Mouse (Mus musculus): Measurements from ENCODE around the gene Adprm. TPM values are rescaled to one million over a fixed set of nuclear protein-coding genes. Genes with fewer than 3 reads are reported as not detected.

Gene Adprm
- polyA plus RNA-seq, 1 experiment from 2014 or later, result 40.5 TPM

DNA sequence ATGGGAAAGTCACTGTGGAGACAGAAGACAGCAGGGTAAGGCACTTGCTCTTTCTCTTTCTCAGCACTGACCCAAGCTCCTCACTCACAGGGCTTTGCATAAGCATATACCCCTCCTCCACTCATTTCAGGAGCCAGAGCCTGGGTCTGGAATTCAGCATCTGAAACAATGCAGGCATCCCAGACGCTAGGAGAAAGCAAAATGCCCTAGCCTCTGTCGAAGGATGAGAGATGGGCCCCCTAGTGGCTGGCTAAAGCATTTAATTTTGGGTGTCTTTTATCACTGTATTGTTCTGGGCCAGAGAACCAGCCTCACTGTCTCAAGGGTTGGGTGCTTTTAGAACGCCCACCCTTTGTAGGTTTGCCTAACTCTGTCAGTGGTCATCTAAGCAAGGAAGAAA lies 27.8 kb upstream of the Adprm start:
- Histone ChIP-seq H3K9ac (ENCODE audit: low read length) (no peak overlapping the region), H3K4me3 (ENCODE audit: low read depth, low read length) (no peak overlapping the region), H3K4me2 (no peak overlapping the region), H3K27me3 (ENCODE audit: control insufficient read depth, insufficient read depth, low read length) (peaks cover 14% of the 10 kb centered on the region), H3K4me1 (ENCODE audit: control insufficient read depth, insufficient read depth, low read length) (peaks cover 11% of the 10 kb centered on the region), H3K9me3 (ENCODE audit: control insufficient read depth, low read length) (no peaks in the 10 kb centered on the region), H3K27ac (ENCODE audit: low read depth, low read length) (peak overlapping the region; percentile 55), H3K36me3 (ENCODE audit: control insufficient read depth, insufficient read depth, low read length) (no peaks in the 10 kb centered on the region)
- 5% methylated on average over 3 of the region's 3 CpGs for WGBS
- DNase-seq (ENCODE audit: low spot score, missing footprints) (peak; percentile 95), ATAC-seq (ENCODE audit: low FRiP score) (peak; percentile 64)

DNA sequence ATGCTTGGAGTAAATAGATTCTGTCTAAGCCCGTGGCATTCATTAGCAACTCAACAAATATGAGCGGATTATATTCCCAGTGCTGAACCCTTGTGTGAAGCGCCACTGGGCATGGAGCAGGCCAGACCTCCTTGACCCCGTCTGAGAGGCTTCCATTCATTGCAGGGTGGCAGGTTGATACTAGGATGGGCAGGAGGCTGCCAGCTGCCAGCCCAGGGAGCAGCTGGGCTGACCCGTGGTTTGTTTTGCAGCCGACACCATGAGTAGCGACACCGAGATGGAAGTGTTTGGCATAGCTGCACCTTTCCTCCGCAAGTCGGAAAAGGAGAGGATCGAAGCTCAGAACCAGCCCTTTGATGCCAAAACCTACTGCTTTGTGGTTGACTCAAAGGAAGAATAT lies 27.3 kb upstream of the Adprm start:
- Histone ChIP-seq H3K36me3 (ENCODE audit: control insufficient read depth, insufficient read depth, low read length) (no peaks in the 10 kb centered on the region), H3K4me1 (ENCODE audit: control insufficient read depth, insufficient read depth, low read length) (peaks cover 11% of the 10 kb centered on the region), H3K9ac (ENCODE audit: low read length) (no peak overlapping the region), H3K4me2 (no peak overlapping the region), H3K27ac (ENCODE audit: low read depth, low read length) (peak overlapping the region; percentile 55), H3K9me3 (ENCODE audit: control insufficient read depth, low read length) (no peaks in the 10 kb centered on the region), H3K4me3 (ENCODE audit: low read depth, low read length) (no peak overlapping the region), H3K27me3 (ENCODE audit: control insufficient read depth, insufficient read depth, low read length) (peaks cover 9% of the 10 kb centered on the region)
- ATAC-seq (ENCODE audit: low FRiP score) (peak; percentile 40; the same call in 1 of the 2 replicates), DNase-seq (ENCODE audit: low spot score, missing footprints) (no peak)
- WGBS, result 55% methylated on average over 11 of the region's 11 CpGs

DNA sequence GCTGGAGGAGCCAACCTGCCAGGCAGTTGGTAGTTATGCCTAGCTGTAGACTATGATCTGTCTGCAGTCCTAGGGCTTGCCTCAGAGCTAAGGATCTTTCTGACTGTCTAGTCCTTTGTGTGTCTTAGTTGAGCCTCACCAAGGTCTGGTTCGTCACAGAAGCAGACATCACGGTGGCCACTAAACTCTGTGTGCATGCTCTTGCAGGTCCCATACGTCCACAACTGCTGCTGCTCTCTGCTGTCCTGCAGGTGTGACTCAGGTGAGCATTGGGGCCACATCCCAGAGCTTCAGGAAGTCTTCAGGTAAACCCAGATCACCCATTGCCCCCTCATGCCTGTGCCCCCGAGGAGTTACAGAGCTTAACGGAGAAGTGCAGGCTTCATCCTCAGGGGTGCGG lies 26.5 kb upstream of the Adprm start:
- H3K4me3 ChIP-seq (ENCODE audit: low read depth, low read length), result no peak overlapping the region
- H3K9ac ChIP-seq (ENCODE audit: low read length), result no peak overlapping the region
- no peaks in the 10 kb centered on the region for H3K36me3 ChIP-seq (ENCODE audit: control insufficient read depth, insufficient read depth, low read length)
- no peak overlapping the region for H3K4me2 ChIP-seq
- peaks cover 5% of the 10 kb centered on the region; the same call in 1 of the 2 replicates for H3K27me3 ChIP-seq (ENCODE audit: control insufficient read depth, insufficient read depth, low read length)
- H3K4me1 ChIP-seq (ENCODE audit: control insufficient read depth, insufficient read depth, low read length), result peaks cover 11% of the 10 kb centered on the region
- no peak overlapping the region for H3K27ac ChIP-seq (ENCODE audit: low read depth, low read length)
- 89% methylated on average over 6 of the region's 6 CpGs for WGBS
- no peak for ATAC-seq (ENCODE audit: low FRiP score)
- no peaks in the 10 kb centered on the region for H3K9me3 ChIP-seq (ENCODE audit: control insufficient read depth, low read length)
- no peak for DNase-seq (ENCODE audit: low spot score, missing footprints)

DNA sequence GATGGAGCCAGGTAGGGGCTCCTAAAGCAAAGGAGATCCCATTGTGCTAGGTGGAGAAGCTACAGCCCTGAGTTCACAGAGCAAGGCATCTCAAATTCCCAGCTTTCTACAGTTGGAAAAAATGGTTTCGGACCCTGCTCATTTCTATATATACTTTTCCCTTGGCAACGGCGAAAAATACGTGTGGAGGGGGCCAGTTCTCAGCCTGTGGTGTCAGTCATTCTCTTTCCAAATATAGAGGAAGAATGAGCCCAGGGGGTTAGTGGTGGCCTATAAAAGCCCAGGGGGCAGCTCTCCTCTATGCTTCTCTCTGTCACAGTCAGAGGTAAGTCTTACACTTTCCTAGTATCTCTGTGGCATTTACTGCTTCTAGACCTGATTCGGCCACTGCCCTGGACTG lies 25.6 kb upstream of the Adprm start, which contains the start of gene Myh3:
Myh3 (plus strand) TSS at position 301 of the 400 bp plus-strand sequence.
- H3K27me3 ChIP-seq (ENCODE audit: control insufficient read depth, insufficient read depth, low read length), result no peaks in the 10 kb centered on the region
- H3K9me3 ChIP-seq (ENCODE audit: control insufficient read depth, low read length), result no peaks in the 10 kb centered on the region
- ATAC-seq (ENCODE audit: low FRiP score), result no peak
- no peak within 1 kb of the TSS for H3K4me3 ChIP-seq (ENCODE audit: low read depth, low read length)
- no peak within 1 kb of the TSS for H3K9ac ChIP-seq (ENCODE audit: low read length)
- DNase-seq (ENCODE audit: low spot score, missing footprints), result no peak
- H3K4me1 ChIP-seq (ENCODE audit: control insufficient read depth, insufficient read depth, low read length), result peaks cover 11% of the 10 kb centered on the region
- no peak within 1 kb of the TSS for H3K4me2 ChIP-seq
- no peaks in the 10 kb centered on the region for H3K36me3 ChIP-seq (ENCODE audit: control insufficient read depth, insufficient read depth, low read length)
- H3K27ac ChIP-seq (ENCODE audit: low read depth, low read length), result no peak within 1 kb of the TSS
- 90% methylated on average over 5 of the region's 5 CpGs for WGBS

DNA sequence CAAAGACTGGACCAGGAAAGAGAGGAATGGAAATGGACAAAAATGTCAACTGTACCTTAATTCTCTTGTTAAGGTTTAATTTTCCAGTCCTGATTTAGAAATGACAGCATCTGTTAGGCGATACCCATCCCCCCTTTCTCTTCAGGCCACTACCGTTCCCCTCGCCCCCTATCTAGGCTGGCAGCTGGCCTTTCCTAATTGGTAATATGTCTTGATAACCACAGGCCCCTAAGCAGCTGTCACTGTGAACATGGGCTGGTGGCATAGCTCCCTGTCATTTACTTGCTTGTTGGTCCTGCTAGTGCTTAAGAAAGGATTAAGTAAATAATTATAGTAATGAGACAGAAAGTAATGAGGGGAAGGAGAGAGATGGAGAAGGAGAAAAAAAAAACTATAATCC lies 25.0 kb upstream of the Adprm start:
- H3K27me3 ChIP-seq (ENCODE audit: control insufficient read depth, insufficient read depth, low read length), result no peaks in the 10 kb centered on the region
- ATAC-seq (ENCODE audit: low FRiP score) (no peak), DNase-seq (ENCODE audit: low spot score, missing footprints) (no peak)
- no peak overlapping the region for H3K4me2 ChIP-seq
- H3K27ac ChIP-seq (ENCODE audit: low read depth, low read length), result no peak overlapping the region
- WGBS, result 74% methylated on average over 3 of the region's 3 CpGs
- H3K9ac ChIP-seq (ENCODE audit: low read length), result no peak overlapping the region
- no peaks in the 10 kb centered on the region for H3K9me3 ChIP-seq (ENCODE audit: control insufficient read depth, low read length)
- no peaks in the 10 kb centered on the region for H3K36me3 ChIP-seq (ENCODE audit: control insufficient read depth, insufficient read depth, low read length)
- H3K4me3 ChIP-seq (ENCODE audit: low read depth, low read length), result no peak overlapping the region
- peaks cover 11% of the 10 kb centered on the region for H3K4me1 ChIP-seq (ENCODE audit: control insufficient read depth, insufficient read depth, low read length)

DNA sequence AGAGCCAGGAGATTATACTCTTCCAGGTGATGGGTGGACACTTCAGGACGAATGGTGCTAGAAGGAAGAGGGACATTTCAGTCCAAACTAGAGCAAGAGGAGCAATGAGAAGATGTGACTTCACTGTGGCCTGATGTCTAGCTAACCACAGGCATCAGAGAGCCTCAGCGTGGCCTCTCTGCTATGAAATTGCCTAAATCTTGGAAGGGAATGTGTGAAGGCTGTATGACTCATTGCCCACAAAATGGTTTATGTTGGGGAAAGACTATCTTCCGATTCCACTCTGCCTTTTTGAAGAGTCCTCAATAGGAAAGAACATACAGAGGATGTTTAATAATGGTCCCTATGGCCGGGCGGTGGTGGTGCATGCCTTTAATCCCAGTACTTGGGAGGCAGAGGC lies 24.4 kb upstream of the Adprm start:
- Histone ChIP-seq H3K4me1 (ENCODE audit: control insufficient read depth, insufficient read depth, low read length) (peaks cover 11% of the 10 kb centered on the region), H3K4me3 (ENCODE audit: low read depth, low read length) (no peak overlapping the region), H3K27me3 (ENCODE audit: control insufficient read depth, insufficient read depth, low read length) (no peaks in the 10 kb centered on the region), H3K9me3 (ENCODE audit: control insufficient read depth, low read length) (no peaks in the 10 kb centered on the region), H3K36me3 (ENCODE audit: control insufficient read depth, insufficient read depth, low read length) (no peaks in the 10 kb centered on the region), H3K27ac (ENCODE audit: low read depth, low read length) (no peak overlapping the region), H3K4me2 (no peak overlapping the region), H3K9ac (ENCODE audit: low read length) (no peak overlapping the region)
- ATAC-seq (ENCODE audit: low FRiP score), result no peak
- no peak for DNase-seq (ENCODE audit: low spot score, missing footprints)
- WGBS, result 83% methylated on average over 5 of the region's 5 CpGs

DNA sequence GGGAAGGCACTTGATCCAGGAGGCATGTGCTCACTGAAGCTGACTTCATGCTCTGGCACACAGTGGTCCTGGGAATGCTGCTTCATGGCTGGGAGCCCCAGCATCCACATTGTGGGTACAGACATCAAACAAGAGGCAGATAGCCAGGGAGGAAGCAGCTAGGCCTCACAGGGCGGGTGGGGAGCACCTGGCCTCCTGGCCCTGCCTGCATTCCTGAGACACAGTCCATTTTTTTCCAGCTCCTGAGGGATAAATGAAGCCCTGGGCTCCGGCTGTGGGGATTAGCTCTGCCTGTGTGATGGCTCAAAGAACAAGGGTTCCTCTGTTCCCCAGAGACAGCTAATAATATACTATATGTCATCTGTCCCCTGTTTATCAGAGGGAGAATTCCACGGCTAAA lies 22.6 kb upstream of the Adprm start:
- ATAC-seq (ENCODE audit: low FRiP score), result 0 out of 2 replicates have a peak, but pooled peaks have one; percentile 30

DNA sequence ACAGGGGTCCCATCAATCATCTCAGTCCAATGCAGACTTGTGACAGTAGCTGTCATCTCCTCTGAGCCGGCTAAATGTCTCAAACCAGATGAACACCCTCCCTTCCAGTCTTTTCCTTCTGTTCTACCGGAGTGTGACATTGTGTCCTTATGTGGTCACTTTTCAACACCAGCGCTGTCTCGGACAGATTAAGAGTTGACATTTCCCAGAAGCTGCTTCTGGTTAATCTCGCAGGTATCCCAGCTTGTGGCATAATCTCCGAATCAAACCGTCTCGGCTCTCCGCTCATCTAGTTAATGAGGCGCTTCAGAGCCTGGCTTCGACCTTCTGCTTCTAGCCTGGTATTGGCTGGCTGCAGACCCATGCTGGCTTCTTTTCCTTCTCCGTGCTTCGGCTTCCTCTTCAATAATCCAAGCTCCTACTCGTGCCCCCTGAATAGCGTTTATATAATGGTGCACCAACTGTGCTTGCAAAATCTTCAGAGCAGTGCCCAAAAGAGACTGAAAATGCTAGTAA lies 20.3 kb upstream of the Adprm start:
- no peaks in the 10 kb centered on the region for H3K36me3 ChIP-seq (ENCODE audit: control insufficient read depth, insufficient read depth, low read length)
- no peaks in the 10 kb centered on the region for H3K9me3 ChIP-seq (ENCODE audit: control insufficient read depth, low read length)
- DNase-seq (ENCODE audit: low spot score, missing footprints) (no peak), ATAC-seq (ENCODE audit: low FRiP score) (no peak)
- no peaks in the 10 kb centered on the region; the same call in 1 of the 2 replicates for H3K4me1 ChIP-seq (ENCODE audit: control insufficient read depth, insufficient read depth, low read length)
- H3K27ac ChIP-seq (ENCODE audit: low read depth, low read length), result no peak overlapping the region
- 84% methylated on average over 15 of the region's 15 CpGs for WGBS
- H3K4me2 ChIP-seq, result no peak overlapping the region
- no peak overlapping the region for H3K9ac ChIP-seq (ENCODE audit: low read length)
- H3K4me3 ChIP-seq (ENCODE audit: low read depth, low read length), result no peak overlapping the region
- H3K27me3 ChIP-seq (ENCODE audit: control insufficient read depth, insufficient read depth, low read length), result no peaks in the 10 kb centered on the region

More for the DNA sequence above, 22.6 kb upstream of the Adprm start:
- 43% methylated on average over 3 of the region's 3 CpGs for WGBS
- DNase-seq (ENCODE audit: low spot score, missing footprints), result no peak
- Histone ChIP-seq H3K27ac (ENCODE audit: low read depth, low read length) (no peak overlapping the region), H3K4me1 (ENCODE audit: control insufficient read depth, insufficient read depth, low read length) (peaks cover 5% of the 10 kb centered on the region; the same call in 1 of the 2 replicates), H3K9me3 (ENCODE audit: control insufficient read depth, low read length) (no peaks in the 10 kb centered on the region), H3K4me2 (no peak overlapping the region), H3K36me3 (ENCODE audit: control insufficient read depth, insufficient read depth, low read length) (no peaks in the 10 kb centered on the region), H3K27me3 (ENCODE audit: control insufficient read depth, insufficient read depth, low read length) (no peaks in the 10 kb centered on the region), H3K9ac (ENCODE audit: low read length) (no peak overlapping the region), H3K4me3 (ENCODE audit: low read depth, low read length) (no peak overlapping the region)

DNA sequence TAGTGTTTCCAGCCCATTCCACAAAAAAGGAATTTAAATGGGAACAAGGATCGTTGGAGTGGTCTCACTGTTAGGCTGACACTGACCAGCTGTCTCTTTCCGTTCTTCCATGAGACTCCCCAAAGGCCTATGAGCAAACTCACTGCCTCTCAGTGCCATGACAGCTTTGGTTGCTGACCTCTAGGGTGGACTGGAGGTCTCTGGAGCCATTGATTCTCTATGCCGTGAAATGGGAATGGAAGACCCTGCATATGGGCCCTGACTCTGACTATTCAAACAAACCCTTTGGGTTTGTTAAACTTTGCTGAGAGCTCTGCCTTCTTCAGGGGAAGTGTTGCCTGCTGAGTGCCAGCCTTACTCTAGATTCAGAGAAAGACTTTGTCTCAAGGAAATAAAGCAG lies 15.3 kb upstream of the Adprm start:
- DNase-seq (ENCODE audit: low spot score, missing footprints) (no peak), ATAC-seq (ENCODE audit: low FRiP score) (no peak)
- H3K4me2 ChIP-seq, result no peak overlapping the region
- H3K36me3 ChIP-seq (ENCODE audit: control insufficient read depth, insufficient read depth, low read length), result peaks cover 10% of the 10 kb centered on the region; the same call in 1 of the 2 replicates
- H3K9ac ChIP-seq (ENCODE audit: low read length), result no peak overlapping the region
- H3K4me3 ChIP-seq (ENCODE audit: low read depth, low read length), result no peak overlapping the region
- no peaks in the 10 kb centered on the region for H3K27me3 ChIP-seq (ENCODE audit: control insufficient read depth, insufficient read depth, low read length)
- WGBS, result 90% methylated on average over 3 of the region's 3 CpGs
- no peaks in the 10 kb centered on the region for H3K4me1 ChIP-seq (ENCODE audit: control insufficient read depth, insufficient read depth, low read length)
- no peaks in the 10 kb centered on the region for H3K9me3 ChIP-seq (ENCODE audit: control insufficient read depth, low read length)
- H3K27ac ChIP-seq (ENCODE audit: low read depth, low read length), result no peak overlapping the region

Measured in midbrain, embryonic 11.5 days (tissue).